Mouse (Mus musculus) liver, embryonic 11.5 days (tissue): Measurements from ENCODE around the gene Shmt2. TPM values are rescaled to one million over a fixed set of nuclear protein-coding genes. Genes with fewer than 3 reads are reported as not detected.

Experiments
- ATAC-seq: fragments of 200-750 bp; cut with Nextera tagmentation; replicated peaks from 2 replicates; pipeline ENCODE4 v1.8.0; 2017; ENCODE audit warnings: moderate number of reproducible peaks, mild to moderate bottlenecking, moderate TSS enrichment, moderate library complexity; ENCODE audit not compliant: low FRiP score
- DNase-seq: peaks from one replicate; pipeline ENCODE4 v3.0.0-alpha.2; 2017; ENCODE audit warnings: low spot score
- H3K27ac ChIP-seq: fragments of 300-500 bp; sonication (generic); 2 replicates; pipeline ENCODE4 v1.5.1; 2014; ENCODE audit warnings: mild to moderate bottlenecking, low read depth, low read length, control low read depth
- H3K27me3 ChIP-seq: fragments of 300-500 bp; sonication (generic); replicated peaks from 2 replicates; pipeline ENCODE4 v1.6.1; 2014; ENCODE audit warnings: low read length, mixed read lengths; ENCODE audit not compliant: control insufficient read depth, insufficient read depth
- H3K36me3 ChIP-seq: fragments of 300-500 bp; sonication (generic); 2 replicates; pipeline ENCODE4 v1.6.1; 2014; ENCODE audit warnings: mild to moderate bottlenecking, low read length, moderate library complexity, mixed read lengths; ENCODE audit not compliant: control insufficient read depth, insufficient read depth
- H3K4me1 ChIP-seq: fragments of 300-500 bp; sonication (generic); replicated peaks from 2 replicates; pipeline ENCODE4 v1.6.1; 2014; ENCODE audit warnings: low read length, mixed read lengths; ENCODE audit not compliant: control insufficient read depth, insufficient read depth
- H3K4me2 ChIP-seq: fragments of 300-500 bp; sonication (generic); 2 replicates; pipeline ENCODE4 v1.6.1; 2014; ENCODE audit warnings: mild to moderate bottlenecking, control low read depth, moderate library complexity
- H3K4me3 ChIP-seq: fragments of 300-500 bp; sonication (generic); 2 replicates; pipeline ENCODE4 v1.5.1; 2014; ENCODE audit warnings: low read depth, low read length, control low read depth
- H3K9ac ChIP-seq: fragments of 300-500 bp; sonication (generic); 2 replicates; pipeline ENCODE4 v1.6.1; 2014; ENCODE audit warnings: low read depth, low read length, control low read depth
- H3K9me3 ChIP-seq: fragments of 300-500 bp; sonication (generic); 2 replicates; pipeline ENCODE4 v1.6.1; 2016; ENCODE audit warnings: low read length, inconsistent platforms, mixed read lengths; ENCODE audit not compliant: control insufficient read depth
- WGBS: fragments of 180-500 bp; shearing (Covaris S2); extraction: QIAGEN DNeasy Blood & Tissue Kit; methylation state at CpG from one replicate; pipeline ENCODE4 v1.1.7; 2014; 5-methylcytosine and 5-hydroxymethylcytosine counted together
- polyA plus RNA-seq: library from polyadenylated mRNA; unstranded; fragments of >200 nt; fragmentation: Nextera tagmentation; extraction: Ambion mirVana; gene quantifications from 2 replicates; pipeline ENCODE4 v1.2.1, GENCODE M21; 2014

Shmt2 gene
- polyA plus RNA-seq, 1 experiment from 2014 or later = 261 TPM

DNA sequence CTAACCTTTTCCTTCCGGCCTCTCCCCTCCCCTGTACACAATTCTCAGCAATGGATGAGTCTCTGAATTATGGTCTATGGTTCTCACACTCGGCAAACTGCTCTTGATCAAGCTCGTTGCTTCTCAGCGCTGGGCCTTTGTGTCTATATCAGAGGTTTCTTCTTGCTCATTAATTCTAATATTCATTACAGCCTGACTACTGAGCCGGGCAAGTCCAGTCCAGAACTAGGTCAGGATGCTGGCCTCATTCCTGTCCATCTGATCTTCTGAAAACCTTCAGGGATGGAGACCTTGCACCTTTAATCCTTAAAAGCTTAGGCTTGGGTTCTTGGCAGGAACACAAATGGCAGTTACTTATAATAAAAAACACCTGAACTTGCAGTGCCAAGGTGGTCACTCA lies 22.7 kb downstream of the Shmt2 start:
- no peak overlapping the region for H3K9ac ChIP-seq
- H3K9me3 ChIP-seq = no peaks in the 10 kb centered on the region
- DNase-seq (no peak), ATAC-seq (no peak)
- no peaks in the 10 kb centered on the region for H3K4me1 ChIP-seq
- 92% methylated on average over 5 of the region's 5 CpGs for WGBS
- peaks cover 33% of the 10 kb centered on the region for H3K36me3 ChIP-seq
- no peak overlapping the region for H3K27ac ChIP-seq
- no peaks in the 10 kb centered on the region for H3K27me3 ChIP-seq
- no peak overlapping the region for H3K4me2 ChIP-seq
- no peak overlapping the region for H3K4me3 ChIP-seq

- H3K9me3 ChIP-seq = no peaks in the 10 kb centered on the region
- no peak for DNase-seq
- WGBS = 90% methylated on average over 3 of the region's 3 CpGs
- H3K4me2 ChIP-seq = no peak overlapping the region
- peaks cover 48% of the 10 kb centered on the region for H3K36me3 ChIP-seq
- H3K27me3 ChIP-seq = no peaks in the 10 kb centered on the region
- ATAC-seq = no peak
- H3K4me1 ChIP-seq = no peaks in the 10 kb centered on the region
- no peak overlapping the region for H3K4me3 ChIP-seq
- no peak overlapping the region for H3K9ac ChIP-seq
- H3K27ac ChIP-seq = no peak overlapping the region
Observed at GRCm38 (mm10) chr10:127496156-127496555, 26.1 kb downstream of the Shmt2 start.

DNA sequence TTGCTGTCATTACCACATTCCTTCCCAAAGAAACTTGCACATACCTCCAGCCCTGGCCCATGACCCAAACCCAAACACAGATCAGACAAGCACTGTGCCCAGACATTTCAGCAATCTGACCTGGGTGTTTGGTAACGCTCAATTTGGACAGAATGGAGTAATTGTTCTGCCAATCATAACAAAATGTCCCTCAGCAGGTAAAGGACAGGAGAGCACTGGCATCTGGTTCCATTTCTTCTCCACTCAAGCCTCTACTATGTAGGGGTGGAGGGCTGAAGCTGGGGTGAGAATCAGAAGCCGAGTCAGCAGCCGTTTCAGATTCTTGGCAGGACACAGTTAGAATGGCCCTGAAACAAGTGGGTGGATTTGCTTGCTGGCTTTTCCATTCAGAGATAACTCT lies 30.1 kb downstream of the Shmt2 start:
- Histone ChIP-seq H3K36me3 (peaks cover 33% of the 10 kb centered on the region), H3K9me3 (no peaks in the 10 kb centered on the region), H3K4me1 (no peaks in the 10 kb centered on the region), H3K4me3 (no peak overlapping the region), H3K27ac (no peak overlapping the region), H3K9ac (no peak overlapping the region), H3K27me3 (no peaks in the 10 kb centered on the region), H3K4me2 (no peak overlapping the region)
- DNase-seq = no peak
- ATAC-seq = no peak
- 91% methylated on average over 3 of the region's 3 CpGs for WGBS

DNA sequence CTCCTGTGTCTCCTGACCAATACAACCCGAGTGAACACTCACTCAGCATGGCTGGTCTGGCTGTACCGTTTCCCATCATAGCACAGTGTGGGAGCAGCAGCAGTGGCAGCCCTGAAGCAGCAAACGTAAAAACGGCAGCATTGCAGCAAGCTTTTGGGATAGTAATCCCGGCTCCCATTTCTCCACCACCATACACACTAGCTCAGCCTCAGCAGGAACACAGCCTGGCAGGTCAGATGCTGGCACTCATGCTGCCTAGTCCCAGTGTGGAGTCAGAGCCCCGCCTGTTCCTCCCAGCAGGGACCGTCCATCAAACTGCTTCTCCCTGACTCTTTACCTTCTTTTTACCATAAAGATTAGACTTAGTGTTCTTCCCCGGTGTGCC lies 31.1 kb downstream of the Shmt2 start:
- Histone ChIP-seq H3K36me3 (peaks cover 28% of the 10 kb centered on the region), H3K4me1 (no peaks in the 10 kb centered on the region), H3K27ac (no peak overlapping the region), H3K4me3 (no peak overlapping the region), H3K4me2 (no peak overlapping the region), H3K9ac (no peak overlapping the region), H3K9me3 (no peaks in the 10 kb centered on the region), H3K27me3 (no peaks in the 10 kb centered on the region)
- ATAC-seq (no peak), DNase-seq (no peak)
- WGBS = 81% methylated on average over 8 of the region's 8 CpGs

GRCm38 (mm10) chr10:127490160-127491127 lies 31.8 kb downstream of the Shmt2 start:
- H3K36me3 ChIP-seq = peaks cover 26% of the 10 kb centered on the region

GRCm38 (mm10) chr10:127488856-127489255 lies 33.4 kb downstream of the Shmt2 start:
- Histone ChIP-seq H3K4me1 (no peaks in the 10 kb centered on the region), H3K9ac (no peak overlapping the region), H3K4me3 (no peak overlapping the region), H3K4me2 (no peak overlapping the region), H3K27me3 (no peaks in the 10 kb centered on the region), H3K9me3 (no peaks in the 10 kb centered on the region), H3K27ac (no peak overlapping the region), H3K36me3 (peaks cover 24% of the 10 kb centered on the region)
- WGBS = 88% methylated on average over 7 of the region's 7 CpGs
- ATAC-seq (no peak), DNase-seq (no peak)

More at GRCm38 (mm10) chr10:127490160-127491127, 31.8 kb downstream of the Shmt2 start:
- no peak overlapping the region for H3K9ac ChIP-seq
- no peak overlapping the region for H3K27ac ChIP-seq
- H3K4me1 ChIP-seq = no peaks in the 10 kb centered on the region
- no peak overlapping the region for H3K4me2 ChIP-seq
- ATAC-seq = no peak
- DNase-seq = no peak
- 87% methylated on average over 18 of the region's 18 CpGs for WGBS
- H3K27me3 ChIP-seq = no peaks in the 10 kb centered on the region
- H3K4me3 ChIP-seq = no peak overlapping the region
- H3K9me3 ChIP-seq = no peaks in the 10 kb centered on the region

GRCm38 (mm10) chr10:127485235-127485634 lies 37.0 kb downstream of the Shmt2 start:
- Histone ChIP-seq H3K27ac (no peak overlapping the region), H3K4me3 (no peak overlapping the region), H3K4me2 (no peak overlapping the region), H3K36me3 (peaks cover 9% of the 10 kb centered on the region), H3K9ac (no peak overlapping the region), H3K9me3 (no peaks in the 10 kb centered on the region), H3K4me1 (no peaks in the 10 kb centered on the region), H3K27me3 (no peaks in the 10 kb centered on the region)
- no peak for ATAC-seq
- 87% methylated on average over 10 of the region's 10 CpGs for WGBS
- DNase-seq = no peak

GRCm38 (mm10) chr10:127480833-127481813 lies 41.1 kb downstream of the Shmt2 start:
- peak; percentile 39; the same call in 1 of the 2 replicates for ATAC-seq
- H3K36me3 ChIP-seq = peaks cover 13% of the 10 kb centered on the region

More at GRCm38 (mm10) chr10:127480833-127481813, 41.1 kb downstream of the Shmt2 start:
- Histone ChIP-seq H3K4me2 (no peak overlapping the region), H3K4me3 (no peak overlapping the region), H3K4me1 (no peaks in the 10 kb centered on the region), H3K9me3 (no peaks in the 10 kb centered on the region), H3K27ac (no peak overlapping the region), H3K27me3 (no peaks in the 10 kb centered on the region), H3K9ac (no peak overlapping the region)
- DNase-seq = no peak
- WGBS = 83% methylated on average over 19 of the region's 19 CpGs
